Mouse (Mus musculus) liver, postnatal 0 days (tissue): ENCODE results near the gene Cdc14a.

ENCODE experiments used
- CTCF ChIP-seq: sonication (generic); IDR thresholded peaks from 2 replicates; pipeline ENCODE4 v1.5.1; 2016; ENCODE audit warnings: antibody characterized with exemption, low read depth
- EP300 ChIP-seq: IDR thresholded peaks from 2 replicates; pipeline ENCODE4 v1.6.1; 2016; ENCODE audit warnings: antibody characterized with exemption, low read depth, mild to moderate bottlenecking

- TF ChIP-seq EP300 (no peak), CTCF (no peak)
Observed at GRCm38 (mm10) chr3:116421121-116421520, 2.7 kb downstream of the Cdc14a start.
